12 mouse cellular contexts compared by ENCODE assay signal in the genomic region with DNA sequence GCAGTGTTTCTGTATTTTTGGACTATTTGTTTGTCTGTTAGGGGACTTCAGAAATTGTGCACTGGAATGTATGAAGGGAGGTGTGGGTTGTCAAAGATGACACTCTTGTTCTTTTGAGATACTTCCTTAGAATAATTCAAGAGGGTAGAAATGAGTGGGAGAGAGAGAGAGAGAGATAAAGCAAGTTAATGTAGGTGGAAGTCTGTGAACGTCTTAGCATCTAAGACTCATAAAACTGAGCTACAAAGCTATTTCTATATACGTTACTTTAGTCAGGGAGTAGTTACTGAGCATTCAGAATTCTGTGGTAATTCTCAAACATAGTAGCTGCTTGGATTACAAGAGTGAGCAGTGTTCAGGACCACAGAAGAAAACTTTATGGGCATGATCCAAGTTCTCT.
"Had no signal": no experiment of that assay in that cellular context is flagged by ENCODE, and none has a peak within 500 bp of the region (broad histone marks: within the 10 kb centered on the region; RNA-seq: fewer than 3 reads in every experiment).

No protein-coding gene starts in this region.

- DNase-seq: retina, postnatal 1 day; right cerebral cortex, adult 18-20 months; right cerebral cortex, postnatal 14 days; right cerebral cortex, postnatal 25 days; right cerebral cortex, postnatal 4 days; spleen, adult 18-20 months; thymus, adult 18-20 months; thymus, adult 2 months; thymus, postnatal 14 days; thymus, postnatal 25 days; thymus, postnatal 36 days; thymus, postnatal 4 days had no signal
